Mouse (Mus musculus) MEL (cell line): ENCODE results near the gene Ergic1. TPM values are rescaled to one million over a fixed set of nuclear protein-coding genes. Genes with fewer than 3 reads are reported as not detected.
A peak's percentile ranks its signal among the peaks of the same experiment; 100 is the strongest.

ENCODE experiments used
- DNase-seq: peaks from one replicate; pipeline ENCODE4 v3.0.0; 2011; ENCODE audit warnings: low read depth, low spot score
- H3K27ac ChIP-seq: 2 replicates; pipeline ENCODE4 v1.5.1; 2012; ENCODE audit warnings: low read depth, mild to moderate bottlenecking, control low read depth, low read length, moderate library complexity; ENCODE audit not compliant: control insufficient read depth
- H3K27me3 ChIP-seq, 2 experiments: fragments of 150-350 bp in 1 of 2; sonication (generic) in 1 of 2; 2 replicates each; pipeline ENCODE4 v1.6.1; 2012; ENCODE audit warnings: low read length in 2 of 2, mild to moderate bottlenecking in 2 of 2, improper control_type of control experiment in 1 of 2, moderate library complexity in 1 of 2; ENCODE audit not compliant: insufficient read depth in 2 of 2, control insufficient read depth in 1 of 2
- H3K36me3 ChIP-seq, 2 experiments: 2 replicates each; pipeline ENCODE4 v1.6.1; 2012 to 2014; ENCODE audit warnings: low read length in 2 of 2, improper control_type of control experiment in 1 of 2, inconsistent platforms in 1 of 2, mild to moderate bottlenecking in 1 of 2; ENCODE audit not compliant: insufficient read depth in 2 of 2, control insufficient read depth in 1 of 2
- H3K4me1 ChIP-seq, 2 experiments: fragments of 150-350 bp in 1 of 2; sonication (generic) in 1 of 2; 2 replicates each; pipeline ENCODE4 v1.6.1; 2012; ENCODE audit warnings: low read length in 2 of 2, improper control_type of control experiment in 1 of 2, mild to moderate bottlenecking in 1 of 2; ENCODE audit not compliant: insufficient read depth in 2 of 2, control insufficient read depth in 1 of 2
- H3K4me3 ChIP-seq, 2 experiments: fragments of 150-350 bp in 1 of 2; sonication (generic) in 1 of 2; 2 replicates each; pipeline ENCODE4 v1.5.1; 2012; ENCODE audit warnings: low read depth in 2 of 2, low read length in 2 of 2, mild to moderate bottlenecking in 2 of 2, moderate library complexity in 2 of 2, control low read depth in 1 of 2, improper control_type of control experiment in 1 of 2; ENCODE audit not compliant: control insufficient read depth in 1 of 2, insufficient read depth in 1 of 2
- H3K79me2 ChIP-seq: 2 replicates; pipeline ENCODE4 v1.6.1; 2012; ENCODE audit warnings: mild to moderate bottlenecking, low read length, moderate library complexity; ENCODE audit not compliant: control insufficient read depth, poor library complexity, insufficient read depth
- H3K9ac ChIP-seq: 2 replicates; pipeline ENCODE4 v1.6.1; 2012; ENCODE audit warnings: low read depth, mild to moderate bottlenecking, control low read depth, low read length, moderate library complexity; ENCODE audit not compliant: control insufficient read depth, poor library complexity, severe bottlenecking
- H3K9me3 ChIP-seq: fragments of 150-350 bp; sonication (generic); replicated peaks from 2 replicates; pipeline ENCODE4 v1.6.1; 2012; ENCODE audit warnings: mild to moderate bottlenecking, low read length, improper control_type of control experiment, moderate library complexity; ENCODE audit not compliant: insufficient read depth
- BHLHE40 ChIP-seq: IDR thresholded peaks from 2 replicates; pipeline ENCODE4 v1.6.1; 2012; ENCODE audit warnings: low read depth, mild to moderate bottlenecking, inconsistent platforms, low read length, improper control_type of control experiment, borderline replicate concordance
- CHD1 ChIP-seq: IDR thresholded peaks from 2 replicates; pipeline ENCODE4 v1.6.1; 2012; ENCODE audit warnings: low read depth, mild to moderate bottlenecking, inconsistent platforms, low read length, improper control_type of control experiment
- CHD2 ChIP-seq: IDR thresholded peaks from 2 replicates; pipeline ENCODE4 v1.6.1; 2011; ENCODE audit warnings: low read length, improper control_type of control experiment
- CTCF ChIP-seq, 3 experiments: IDR thresholded peaks in 2 of 3; conservative IDR thresholded peaks in 1 of 3; 2 replicates each; pipeline ENCODE4 v1.5.1; 2011 to 2012; ENCODE audit warnings: low read length in 3 of 3, low read depth in 2 of 3, mild to moderate bottlenecking in 2 of 3, improper control_type of control experiment in 1 of 3, inconsistent platforms in 1 of 3, mixed read lengths in 1 of 3, moderate library complexity in 1 of 3; ENCODE audit not compliant: control insufficient read depth in 1 of 3, insufficient read depth in 1 of 3, poor library complexity in 1 of 3, severe bottlenecking in 1 of 3
- E2F4 ChIP-seq: IDR thresholded peaks from 2 replicates; pipeline ENCODE4 v1.6.1; 2011; ENCODE audit warnings: low read depth, low read length, improper control_type of control experiment, borderline replicate concordance
- ELF1 ChIP-seq: IDR thresholded peaks from 2 replicates; pipeline ENCODE4 v1.6.1; 2014; ENCODE audit warnings: low read depth, mild to moderate bottlenecking, inconsistent platforms, low read length, improper control_type of control experiment, moderate library complexity
- EP300 ChIP-seq, 2 experiments: IDR thresholded peaks; 2 replicates each; pipeline ENCODE4 v1.6.1; 2011; ENCODE audit warnings: improper control_type of control experiment in 2 of 2, low read length in 2 of 2, low read depth in 1 of 2, mild to moderate bottlenecking in 1 of 2
- ETS1 ChIP-seq: IDR thresholded peaks from 2 replicates; pipeline ENCODE4 v1.6.1; 2012; ENCODE audit warnings: low read depth, mild to moderate bottlenecking, inconsistent platforms, low read length, improper control_type of control experiment, moderate library complexity
- GABPA ChIP-seq: IDR thresholded peaks from 2 replicates; pipeline ENCODE4 v1.6.1; 2012; ENCODE audit warnings: low read depth, mild to moderate bottlenecking, inconsistent platforms, low read length, improper control_type of control experiment, moderate library complexity
- GATA1 ChIP-seq: IDR thresholded peaks from 2 replicates; pipeline ENCODE4 v1.6.1; 2011; ENCODE audit warnings: low read depth, low read length, improper control_type of control experiment
- HCFC1 ChIP-seq: IDR thresholded peaks from 2 replicates; pipeline ENCODE4 v1.6.1; 2012; ENCODE audit warnings: low read depth, mild to moderate bottlenecking, inconsistent platforms, low read length, improper control_type of control experiment, moderate library complexity
- JUND ChIP-seq: IDR thresholded peaks from 2 replicates; pipeline ENCODE4 v1.6.1; 2011; ENCODE audit warnings: low read depth, mild to moderate bottlenecking, improper control_type of control experiment, low read length
- MEF2A ChIP-seq: IDR thresholded peaks from 2 replicates; pipeline ENCODE4 v1.6.1; 2014; ENCODE audit warnings: low read depth, mild to moderate bottlenecking, inconsistent platforms, low read length, improper control_type of control experiment; ENCODE audit not compliant: poor library complexity, insufficient replicate concordance, severe bottlenecking; ENCODE audit errors: extremely low read depth
- POLR2A ChIP-seq, 2 experiments: IDR thresholded peaks; 2 replicates each; pipeline ENCODE4 v1.6.1; 2011 to 2012; ENCODE audit warnings: low read length in 2 of 2, mild to moderate bottlenecking in 2 of 2, control low read depth in 1 of 2, improper control_type of control experiment in 1 of 2, low read depth in 1 of 2, moderate library complexity in 1 of 2; ENCODE audit not compliant: control insufficient read depth in 1 of 2, insufficient read depth in 1 of 2, poor library complexity in 1 of 2
- POLR2AphosphoS2 ChIP-seq: IDR thresholded peaks from 2 replicates; pipeline ENCODE4 v1.6.1; 2011; ENCODE audit warnings: low read length, improper control_type of control experiment
- POLR2AphosphoS5 ChIP-seq: IDR thresholded peaks from 2 replicates; pipeline ENCODE4 v1.6.1; 2012; ENCODE audit warnings: low read depth, borderline replicate concordance, mild to moderate bottlenecking, inconsistent platforms, low read length, moderate library complexity, mixed read lengths
- RAD21 ChIP-seq: IDR thresholded peaks from 2 replicates; pipeline ENCODE4 v1.6.1; 2011; ENCODE audit warnings: mild to moderate bottlenecking, low read depth, low read length, improper control_type of control experiment
- SIN3A ChIP-seq: IDR thresholded peaks from 2 replicates; pipeline ENCODE4 v1.6.1; 2012; ENCODE audit warnings: low read length, improper control_type of control experiment, inconsistent platforms
- SMC3 ChIP-seq: IDR thresholded peaks from 2 replicates; pipeline ENCODE4 v1.6.1; 2011; ENCODE audit warnings: low read depth, low read length, improper control_type of control experiment
- TAL1 ChIP-seq: IDR thresholded peaks from 2 replicates; pipeline ENCODE4 v1.6.1; 2012; ENCODE audit warnings: mild to moderate bottlenecking, inconsistent platforms, low read length, moderate library complexity, mixed read lengths
- ZC3H11A ChIP-seq: IDR thresholded peaks from 2 replicates; pipeline ENCODE4 v1.6.1; 2012; ENCODE audit warnings: low read depth, mild to moderate bottlenecking, inconsistent platforms, low read length, improper control_type of control experiment
- ZMIZ1 ChIP-seq: IDR thresholded peaks from 2 replicates; pipeline ENCODE4 v1.6.1; 2012; ENCODE audit warnings: low read depth, mild to moderate bottlenecking, inconsistent platforms, low read length, improper control_type of control experiment, moderate library complexity
- ZNF384 ChIP-seq: IDR thresholded peaks from 2 replicates; pipeline ENCODE4 v1.6.1; 2012; ENCODE audit warnings: low read depth, mild to moderate bottlenecking, inconsistent platforms, low read length, improper control_type of control experiment
- polyA plus RNA-seq, 2 experiments: library from polyadenylated mRNA; stranded (reverse) in 1 of 2; unstranded in 1 of 2; fragments of >175 nt in 1 of 2; fragments of >200 nt in 1 of 2; gene quantifications; 2 replicates each; pipeline versions ENCODE4 v1.2.1 to v1.2.4; 2012; ENCODE audit warnings: low replicate concordance in 2 of 2, low read depth in 1 of 2; ENCODE audit not compliant: insufficient read length in 2 of 2, insufficient read depth in 1 of 2, missing spikeins in 1 of 2
- total RNA-seq: library from RNA; depleted of rRNA; stranded (reverse); fragments of 300-350 nt; gene quantifications from 2 replicates; pipeline ENCODE4 v1.2.3, GENCODE M21; 2012

Gene Ergic1
- total and polyA plus RNA-seq, 3 experiments = 78.5 to 730 (median 95.6) TPM

DNA sequence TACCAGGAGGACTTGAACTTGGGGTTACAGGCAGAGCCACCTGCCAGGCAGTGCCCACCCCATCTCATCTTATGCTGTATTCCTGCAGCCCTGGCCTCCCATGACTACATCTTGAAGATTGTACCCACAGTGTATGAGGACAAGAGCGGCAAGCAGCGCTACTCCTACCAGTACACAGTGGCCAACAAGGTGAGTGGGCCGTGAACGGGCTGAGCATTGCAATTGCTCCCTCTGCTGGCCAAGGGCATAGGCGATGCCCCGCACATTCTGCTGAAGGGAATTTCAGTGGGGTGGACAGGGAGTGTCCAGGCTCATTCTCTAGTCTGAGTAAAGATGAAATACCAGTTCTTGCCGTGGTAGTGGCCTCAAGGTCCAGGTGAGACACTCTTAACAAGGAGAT, 77.4 kb downstream of the Ergic1 start:
- no peaks in the 10 kb centered on the region for H3K9me3 ChIP-seq
- no peak overlapping the region for H3K4me3 ChIP-seq
- no peaks in the 10 kb centered on the region for H3K4me1 ChIP-seq
- H3K36me3 ChIP-seq = peaks cover 0 to 5% of the 10 kb centered on the region in 2 experiments; a peak in 3 of 4 replicates
- no peaks in the 10 kb centered on the region for H3K27me3 ChIP-seq
- peak; percentile 55 for DNase-seq
- no peaks in the 10 kb centered on the region for H3K79me2 ChIP-seq
- H3K27ac ChIP-seq = no peak overlapping the region
- no peak overlapping the region for H3K9ac ChIP-seq
- TF ChIP-seq EP300 (IDR thresholded peaks at IDR 0.05; ENCODE audit: low read depth in 1 of 2, low read length in 2 of 2) (no peak), RAD21 (peak; percentile 80), GABPA (no peak), POLR2AphosphoS2 (no peak), MEF2A (no peak), CHD1 (no peak), POLR2A (IDR thresholded peaks at IDR 0.05; ENCODE audit: control insufficient read depth in 1 of 2, insufficient read depth in 1 of 2, low read depth in 1 of 2, low read length in 2 of 2, poor library complexity in 1 of 2) (no peak), POLR2AphosphoS5 (no peak), CTCF (IDR thresholded peaks at IDR 0.05 in 2 of 3, conservative IDR thresholded peaks at IDR 0.05 in 1 of 3; ENCODE audit: control insufficient read depth in 1 of 3, insufficient read depth in 1 of 3, low read depth in 2 of 3, low read length in 3 of 3, poor library complexity in 1 of 3, severe bottlenecking in 1 of 3) (peak; percentile 90 to 96 (median 94)), ELF1 (0 out of 2 replicates have a peak, but pooled peaks have one; percentile 22), SIN3A (peak; percentile 46), SMC3 (peak; percentile 95), HCFC1 (no peak), ZC3H11A (peak; percentile 87)

DNA sequence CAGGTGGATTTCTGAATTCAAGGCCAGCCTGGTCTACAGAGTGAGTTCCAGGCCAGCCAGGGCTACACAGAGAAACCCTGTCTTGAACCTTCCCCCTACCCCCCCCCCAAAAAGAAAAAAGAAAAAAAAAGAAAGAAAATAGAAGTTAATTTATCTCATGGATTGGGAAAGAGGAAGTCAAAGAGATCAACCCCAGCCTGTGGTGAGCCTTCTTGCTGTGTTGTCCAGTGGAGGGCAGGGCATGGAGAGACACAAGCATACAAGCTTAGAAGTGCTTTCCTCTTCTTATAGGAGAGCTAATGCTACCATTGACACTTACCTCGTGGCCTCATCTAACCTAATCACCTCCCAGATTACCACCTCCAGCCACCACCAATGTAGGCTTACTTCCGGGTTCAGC, 78.5 kb downstream of the Ergic1 start:
- H3K36me3 ChIP-seq = peaks cover 0 to 5% of the 10 kb centered on the region in 2 experiments; a peak in 3 of 4 replicates

GRCm38 (mm10) chr17:26640286-26640740, 79.0 kb downstream of the Ergic1 start:
- Histone ChIP-seq H3K9ac (no peak overlapping the region), H3K9me3 (no peaks in the 10 kb centered on the region), H3K4me1 (no peaks in the 10 kb centered on the region), H3K4me3 (no peak overlapping the region), H3K79me2 (no peaks in the 10 kb centered on the region), H3K27me3 (no peaks in the 10 kb centered on the region), H3K36me3 (peaks cover 0 to 5% of the 10 kb centered on the region in 2 experiments; a peak in 3 of 4 replicates), H3K27ac (no peak overlapping the region)
- no peak for DNase-seq
- TF ChIP-seq ZMIZ1 (no peak), JUND (no peak), ZC3H11A (no peak), E2F4 (no peak), ETS1 (no peak), TAL1 (no peak), GATA1 (no peak), BHLHE40 (no peak), CHD2 (no peak)

More for the DNA sequence above, 78.5 kb downstream of the Ergic1 start:
- H3K27me3 ChIP-seq = no peaks in the 10 kb centered on the region
- H3K4me1 ChIP-seq = no peaks in the 10 kb centered on the region
- no peaks in the 10 kb centered on the region for H3K79me2 ChIP-seq
- H3K27ac ChIP-seq = no peak overlapping the region
- no peak overlapping the region for H3K9ac ChIP-seq
- H3K4me3 ChIP-seq = no peak overlapping the region
- no peaks in the 10 kb centered on the region for H3K9me3 ChIP-seq
- DNase-seq = peak; percentile 49
- TF ChIP-seq ELF1 (no peak), ZNF384 (peak; percentile 79)
